Mouse (Mus musculus) left cerebral cortex, postnatal 10 days (tissue): Measurements from ENCODE around the gene Wdr61. TPM values are rescaled to one million over a fixed set of nuclear protein-coding genes. Genes with fewer than 3 reads are reported as not detected.

Experiments
- DNase-seq, 2 experiments: peaks; one replicate each; pipeline ENCODE4 v3.0.0; 2021 to 2022; ENCODE audit warnings: low spot score in 2 of 2, mixed read lengths in 1 of 2; ENCODE audit errors: extremely low spot score in 1 of 2
- intact Hi-C: fragments of 180-260 bp; cut with DNase I; formaldehyde crosslinking; loops from one replicate; pipeline ENCODE4 v1.15.1; 2025
- total RNA-seq, 2 experiments: library from RNA; stranded (reverse); gene quantifications; 2 replicates each; pipeline ENCODE4 v1.2.3; 2021

The Wdr61 gene
- total RNA-seq, 2 experiments from 2014 or later = 52.5 to 54.1 TPM

GRCm38 (mm10) chr9:54736284-54736701, 2.0 kb upstream of the Wdr61 start:
- peak in 1 of 2 experiments; percentile 46 for DNase-seq
- intact Hi-C loops = loop anchor here (1.0 to 5.0 kb wide), 2 partner anchors 85 to 376 kb away; no protein-coding TSS in a partner anchor

GRCm38 (mm10) chr9:54734639-54735252, 427 bp upstream of the Wdr61 start:
- intact Hi-C loops = loop anchor here (5.0 kb wide), 1 partner anchor 378 kb away; no protein-coding TSS in a partner anchor
- no peak for DNase-seq

GRCm38 (mm10) chr9:54732122-54732521, 2.2 kb downstream of the Wdr61 start:
- intact Hi-C loops = no loop called here
- no peak for DNase-seq

GRCm38 (mm10) chr9:54726315-54726714, 8.0 kb downstream of the Wdr61 start:
- intact Hi-C loops = loop anchor here (10.0 kb wide), 1 partner anchor 168 kb away; no protein-coding TSS in a partner anchor
- no peak for DNase-seq

GRCm38 (mm10) chr9:54722596-54722995, 11.7 kb downstream of the Wdr61 start:
- DNase-seq = no peak
- intact Hi-C loops = loop anchor here (10.0 kb wide), 1 partner anchor 172 kb away; no protein-coding TSS in a partner anchor

GRCm38 (mm10) chr9:54722156-54722555, 12.2 kb downstream of the Wdr61 start:
- intact Hi-C loops = loop anchor here (10.0 kb wide), 1 partner anchor 173 kb away; no protein-coding TSS in a partner anchor

GRCm38 (mm10) chr9:54717527-54717926, 16.8 kb downstream of the Wdr61 start:
- intact Hi-C loops = no loop called here
- DNase-seq = no peak

More at GRCm38 (mm10) chr9:54722156-54722555, 12.2 kb downstream of the Wdr61 start:
- DNase-seq = no peak

- intact Hi-C loops = no loop called here
- DNase-seq = no peak
These were observed 18.5 kb downstream of the Wdr61 start for GRCm38 (mm10) chr9:54715776-54716175.

- intact Hi-C loops = no loop called here
- DNase-seq = no peak
These were observed 26.2 kb downstream of the Wdr61 start for GRCm38 (mm10) chr9:54708085-54708484.

- intact Hi-C loops = no loop called here
- no peak for DNase-seq
These were observed 26.9 kb downstream of the Wdr61 start for GRCm38 (mm10) chr9:54707288-54707999.

GRCm38 (mm10) chr9:54705561-54705960, 28.8 kb downstream of the Wdr61 start:
- intact Hi-C loops = no loop called here
- no peak for DNase-seq

GRCm38 (mm10) chr9:54704361-54704760, 30.0 kb downstream of the Wdr61 start:
- intact Hi-C loops = no loop called here
- DNase-seq = no peak

- intact Hi-C loops = no loop called here
- DNase-seq = no peak
These were observed 31.7 kb downstream of the Wdr61 start for GRCm38 (mm10) chr9:54702581-54702980.

- DNase-seq = no peak
- intact Hi-C loops = no loop called here
These were observed 33.6 kb downstream of the Wdr61 start for GRCm38 (mm10) chr9:54700746-54701145.

GRCm38 (mm10) chr9:54700174-54700475, 34.2 kb downstream of the Wdr61 start:
- intact Hi-C loops = no loop called here
- DNase-seq = peak in 1 of 2 experiments; percentile 26

GRCm38 (mm10) chr9:54699345-54700173, 34.8 kb downstream of the Wdr61 start:
- intact Hi-C loops = no loop called here
- peak; percentile 65 to 91 for DNase-seq

- no peak for DNase-seq
- intact Hi-C loops = no loop called here
These were observed 35.3 kb downstream of the Wdr61 start for GRCm38 (mm10) chr9:54699087-54699344.

- no peak for DNase-seq
- intact Hi-C loops = no loop called here
These were observed 35.8 kb downstream of the Wdr61 start, which contains the start of gene Dnaja4 for GRCm38 (mm10) chr9:54698318-54699086. Gene Dnaja4 (plus strand): TSS chr9:54698873.
